Mouse (Mus musculus): ENCODE data around the gene Tbx15. TPM values are rescaled to one million over a fixed set of nuclear protein-coding genes. Genes with fewer than 3 reads are reported as not detected.

Gene Tbx15
- polyA plus RNA-seq, 1 experiment: 0.40 TPM

GRCm38 (mm10) chr3:99336866-99337265 is 96.7 kb downstream of the Tbx15 start:
- no peak overlapping the region for H3K27ac ChIP-seq (ENCODE audit: insufficient read depth, low read depth, low read length)
- no peak overlapping the region for H3K4me3 ChIP-seq (ENCODE audit: insufficient read depth, low read length)
- H3K4me1 ChIP-seq (ENCODE audit: control insufficient read depth, insufficient read depth, low read length): no peaks in the 10 kb centered on the region
- no peak for TF ChIP-seq CTCF (IDR thresholded peaks at IDR 0.05; ENCODE audit: low read depth, low read length)
- TF ChIP-seq POLR2A (IDR thresholded peaks at IDR 0.05; ENCODE audit: borderline replicate concordance, low read depth, low read length): no peak

- H3K4me3 ChIP-seq (ENCODE audit: insufficient read depth, low read length): no peak overlapping the region
- TF ChIP-seq CTCF (IDR thresholded peaks at IDR 0.05; ENCODE audit: low read depth, low read length): no peak
- TF ChIP-seq POLR2A (IDR thresholded peaks at IDR 0.05; ENCODE audit: borderline replicate concordance, low read depth, low read length): no peak
- H3K4me1 ChIP-seq (ENCODE audit: control insufficient read depth, insufficient read depth, low read length): no peaks in the 10 kb centered on the region
- no peak overlapping the region for H3K27ac ChIP-seq (ENCODE audit: insufficient read depth, low read depth, low read length)
These were observed 98.6 kb downstream of the Tbx15 start for GRCm38 (mm10) chr3:99338756-99339155.

- TF ChIP-seq POLR2A (IDR thresholded peaks at IDR 0.05; ENCODE audit: borderline replicate concordance, low read depth, low read length) (no peak), CTCF (IDR thresholded peaks at IDR 0.05; ENCODE audit: low read depth, low read length) (no peak)
- H3K27ac ChIP-seq (ENCODE audit: insufficient read depth, low read depth, low read length): no peak overlapping the region
- H3K4me1 ChIP-seq (ENCODE audit: control insufficient read depth, insufficient read depth, low read length): no peaks in the 10 kb centered on the region
- no peak overlapping the region for H3K4me3 ChIP-seq (ENCODE audit: insufficient read depth, low read length)
These were observed 99.8 kb downstream of the Tbx15 start for GRCm38 (mm10) chr3:99340021-99340420.

- no peaks in the 10 kb centered on the region for H3K4me1 ChIP-seq (ENCODE audit: control insufficient read depth, insufficient read depth, low read length)
- H3K27ac ChIP-seq (ENCODE audit: insufficient read depth, low read depth, low read length): no peak overlapping the region
- TF ChIP-seq POLR2A (IDR thresholded peaks at IDR 0.05; ENCODE audit: borderline replicate concordance, low read depth, low read length) (no peak), CTCF (IDR thresholded peaks at IDR 0.05; ENCODE audit: low read depth, low read length) (no peak)
- H3K4me3 ChIP-seq (ENCODE audit: insufficient read depth, low read length): no peak overlapping the region
These were observed 139.6 kb downstream of the Tbx15 start for GRCm38 (mm10) chr3:99379616-99380250.

- H3K4me3 ChIP-seq (ENCODE audit: insufficient read depth, low read length): no peak overlapping the region
- no peak for TF ChIP-seq CTCF (IDR thresholded peaks at IDR 0.05; ENCODE audit: low read depth, low read length)
- no peak for TF ChIP-seq POLR2A (IDR thresholded peaks at IDR 0.05; ENCODE audit: borderline replicate concordance, low read depth, low read length)
- H3K27ac ChIP-seq (ENCODE audit: insufficient read depth, low read depth, low read length): no peak overlapping the region
- H3K4me1 ChIP-seq (ENCODE audit: control insufficient read depth, insufficient read depth, low read length): no peaks in the 10 kb centered on the region
These were observed 146.9 kb downstream of the Tbx15 start for GRCm38 (mm10) chr3:99387127-99387526.

Other genes starting within 250 kb of the Tbx15 start
- 4.6 and 5.3 TPM in 2 replicates for gene Wars2, start 99.3 kb upstream of the Tbx15 start, polyA plus RNA-seq (2012; ENCODE audit: insufficient read depth, insufficient read length, missing spikeins)